Comparison of ENCODE assay signal across 8 mouse cellular contexts in the genomic region with DNA sequence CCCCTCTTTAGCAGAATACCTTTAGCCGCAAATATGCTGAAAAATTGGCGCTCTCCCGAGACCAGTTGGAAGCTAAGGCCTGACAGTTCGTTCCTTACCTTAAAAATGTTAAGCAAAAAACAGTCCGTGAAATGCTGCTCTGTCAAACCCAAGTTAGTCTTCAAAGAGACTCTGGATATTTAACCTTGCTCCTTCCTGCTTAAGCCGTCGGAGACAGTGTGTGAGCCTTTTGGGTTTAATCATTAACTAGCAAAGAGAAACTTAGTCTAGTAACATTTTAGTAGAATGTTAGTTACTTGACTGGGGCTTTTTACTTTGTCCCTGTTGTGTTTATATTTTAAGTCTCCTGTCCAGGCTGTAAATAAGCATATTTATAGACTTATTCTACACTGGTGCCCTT. TPM values are rescaled to one million over a fixed set of nuclear protein-coding genes. Genes with fewer than 3 reads are reported as not detected.
DNase-seq lines count a peak whose midpoint lies in the region; ATAC-seq and TF ChIP-seq lines count a peak whose summit lies in the region.

No protein-coding gene starts in this region.

- ATAC-seq in intestine, embryonic 15.5 days, result no peak
- no peak for ATAC-seq in midbrain, embryonic 11.5 days (ENCODE audit: low FRiP score)
- ATAC-seq in monocyte, adult 5-6 weeks (replicated peaks; ENCODE audit: insufficient number of reproducible peaks, low FRiP score, low TSS enrichment, poor library complexity, severe bottlenecking), result no peak

- peaks cover 50% of the 10 kb centered on the region for H3K36me3 ChIP-seq in heart, embryonic 10.5 days
- peaks cover 12% of the 10 kb centered on the region for H3K36me3 ChIP-seq in intestine, embryonic 15.5 days
- H3K36me3 ChIP-seq in midbrain, embryonic 11.5 days (ENCODE audit: control insufficient read depth, insufficient read depth, low read length), result peaks cover 15% of the 10 kb centered on the region

- H3K27ac ChIP-seq in heart, embryonic 10.5 days, result peak overlapping the region; percentile 95
- peak overlapping the region; percentile 98 for H3K27ac ChIP-seq in bone marrow, adult 2 months (ENCODE audit: control insufficient read depth, insufficient read depth, low read depth, low read length, poor library complexity)
- H3K27ac ChIP-seq in intestine, embryonic 15.5 days, result peak overlapping the region; percentile 100
- H3K27ac ChIP-seq in midbrain, embryonic 11.5 days (ENCODE audit: low read depth, low read length), result no peak overlapping the region

- H3K27me3 ChIP-seq in heart, embryonic 10.5 days (ENCODE audit: insufficient read depth, poor library complexity, severe bottlenecking), result no peaks in the 10 kb centered on the region
- H3K27me3 ChIP-seq in intestine, embryonic 15.5 days (replicated peaks), result no peaks in the 10 kb centered on the region
- H3K27me3 ChIP-seq in midbrain, embryonic 11.5 days (ENCODE audit: control insufficient read depth, insufficient read depth, low read length), result no peaks in the 10 kb centered on the region

- H3K9ac ChIP-seq in intestine, embryonic 15.5 days, result peak overlapping the region; percentile 98
- H3K9ac ChIP-seq in midbrain, embryonic 11.5 days (ENCODE audit: low read length), result peak overlapping the region; percentile 98

- H3K4me2 ChIP-seq in intestine, embryonic 15.5 days (replicated peaks), result peak overlapping the region; percentile 80
- peak overlapping the region; percentile 95 for H3K4me2 ChIP-seq in midbrain, embryonic 11.5 days

- 3% methylated on average over 7 of the region's 7 CpGs for WGBS in heart, embryonic 10.5 days
- WGBS in bone marrow, adult 2 months, result 0% methylated on average over 7 of the region's 7 CpGs
- 0% methylated on average over 7 of the region's 7 CpGs for WGBS in intestine, embryonic 15.5 days
- 2% methylated on average over 7 of the region's 7 CpGs for WGBS in midbrain, embryonic 11.5 days

- no peak for TF ChIP-seq POLR2A in bone marrow, adult 2 months (IDR thresholded peaks at IDR 0.05; ENCODE audit: borderline replicate concordance, control insufficient read depth, low read depth, low read length)

- no peak for DNase-seq in heart, embryonic 10.5 days (ENCODE audit: low spot score)
- DNase-seq in heart, adult 9 months (ENCODE audit: low spot score in 2 of 2), result no peak
- peak; percentile 84 for DNase-seq in midbrain, embryonic 11.5 days (ENCODE audit: low spot score, missing footprints)
- DNase-seq in embryo, embryonic 11 days, result no peak
- DNase-seq in embryo, embryonic 10 days (ENCODE audit: low spot score), result no peak

- H3K4me3 ChIP-seq in heart, embryonic 10.5 days, result peak overlapping the region; percentile 100
- H3K4me3 ChIP-seq in bone marrow, adult 2 months (replicated peaks; ENCODE audit: control insufficient read depth, low read depth, low read length), result peak overlapping the region; percentile 98
- peak overlapping the region; percentile 98 for H3K4me3 ChIP-seq in intestine, embryonic 15.5 days (replicated peaks)
- peak overlapping the region; percentile 100 for H3K4me3 ChIP-seq in midbrain, embryonic 11.5 days (ENCODE audit: low read depth, low read length)

- no peak for TF ChIP-seq CTCF in bone marrow, adult 2 months (IDR thresholded peaks at IDR 0.05; ENCODE audit: control insufficient read depth, insufficient read depth, low read length)

- peaks cover 29% of the 10 kb centered on the region for H3K4me1 ChIP-seq in heart, embryonic 10.5 days
- H3K4me1 ChIP-seq in bone marrow, adult 2 months (ENCODE audit: control insufficient read depth, insufficient read depth, low read length), result peaks cover 1% of the 10 kb centered on the region; the same call in 1 of the 2 replicates
- H3K4me1 ChIP-seq in intestine, embryonic 15.5 days (replicated peaks), result peaks cover 19% of the 10 kb centered on the region
- H3K4me1 ChIP-seq in midbrain, embryonic 11.5 days (ENCODE audit: control insufficient read depth, insufficient read depth, low read length), result peaks cover 33% of the 10 kb centered on the region

- H3K9me3 ChIP-seq in heart, embryonic 10.5 days, result no peaks in the 10 kb centered on the region
- no peaks in the 10 kb centered on the region for H3K9me3 ChIP-seq in intestine, embryonic 15.5 days
- no peaks in the 10 kb centered on the region for H3K9me3 ChIP-seq in midbrain, embryonic 11.5 days (ENCODE audit: control insufficient read depth, low read length)

RNA-seq across cellular contexts. Expression of gene Hnrnpul2, which starts 1.3 kb away (rescaled TPM):
- polyA plus RNA-seq in heart, embryonic 10.5 days (2016; fragmentation: Nextera tagmentation; extraction: Ambion mirVana), result 2.8 and 4.6 TPM in 2 replicates
- 62.2 and 84.9 TPM in 2 replicates for polyA plus RNA-seq in bone marrow, adult 2 months (2011; ENCODE audit: insufficient read depth, insufficient read length, low replicate concordance, missing spikeins)
- 5.1 and 5.4 TPM in 2 replicates for polyA plus RNA-seq in intestine, embryonic 15.5 days (2015; fragmentation: Nextera tagmentation; extraction: Ambion mirVana)
- polyA plus RNA-seq in midbrain, embryonic 11.5 days (2014; fragmentation: Nextera tagmentation; extraction: Ambion mirVana), result 6.1 and 6.2 TPM in 2 replicates
- 84.4 to 149 TPM (median 101 TPM) in 3 replicates for total RNA-seq in monocyte, adult 5-6 weeks (2017)

RNA-seq across cellular contexts. Expression of gene Ttc9c, which starts 2.0 kb away (rescaled TPM):
- polyA plus RNA-seq in heart, embryonic 10.5 days (2016; fragmentation: Nextera tagmentation; extraction: Ambion mirVana), result 43.2 and 51.3 TPM in 2 replicates
- polyA plus RNA-seq in bone marrow, adult 2 months (2011; ENCODE audit: insufficient read depth, insufficient read length, low replicate concordance, missing spikeins), result 18.1 and 20.3 TPM in 2 replicates
- polyA plus RNA-seq in intestine, embryonic 15.5 days (2015; fragmentation: Nextera tagmentation; extraction: Ambion mirVana), result 48.2 and 49.3 TPM in 2 replicates
- polyA plus RNA-seq in midbrain, embryonic 11.5 days (2014; fragmentation: Nextera tagmentation; extraction: Ambion mirVana), result 51.7 and 59.7 TPM in 2 replicates
- 40.1 to 52.8 TPM (median 48.3 TPM) in 3 replicates for total RNA-seq in monocyte, adult 5-6 weeks (2017)

RNA-seq across cellular contexts. Expression of gene AC129217.1, which starts 8.4 kb away (rescaled TPM):
- polyA plus RNA-seq in heart, embryonic 10.5 days (2016; fragmentation: Nextera tagmentation; extraction: Ambion mirVana), result not detected in 2 replicates
- 6.4 and 8.2 TPM in 2 replicates for polyA plus RNA-seq in bone marrow, adult 2 months (2011; ENCODE audit: insufficient read depth, insufficient read length, low replicate concordance, missing spikeins)
- not detected in 2 replicates for polyA plus RNA-seq in intestine, embryonic 15.5 days (2015; fragmentation: Nextera tagmentation; extraction: Ambion mirVana)
- polyA plus RNA-seq in midbrain, embryonic 11.5 days (2014; fragmentation: Nextera tagmentation; extraction: Ambion mirVana), result not detected in 2 replicates
- 40.4 to 54.5 TPM (median 44.1 TPM) in 3 replicates for total RNA-seq in monocyte, adult 5-6 weeks (2017)

RNA-seq across cellular contexts. Expression of gene Bscl2, which starts 16.1 kb away (rescaled TPM):
- 46.2 and 51.1 TPM in 2 replicates for polyA plus RNA-seq in heart, embryonic 10.5 days (2016; fragmentation: Nextera tagmentation; extraction: Ambion mirVana)
- 19.8 and 46.2 TPM in 2 replicates for polyA plus RNA-seq in bone marrow, adult 2 months (2011; ENCODE audit: insufficient read depth, insufficient read length, low replicate concordance, missing spikeins)
- 40.6 and 48.3 TPM in 2 replicates for polyA plus RNA-seq in intestine, embryonic 15.5 days (2015; fragmentation: Nextera tagmentation; extraction: Ambion mirVana)
- polyA plus RNA-seq in midbrain, embryonic 11.5 days (2014; fragmentation: Nextera tagmentation; extraction: Ambion mirVana), result 50.6 and 52.7 TPM in 2 replicates
- 25.1 to 34.8 TPM (median 30.9 TPM) in 3 replicates for total RNA-seq in monocyte, adult 5-6 weeks (2017)

RNA-seq across cellular contexts. Expression of gene Gng3, which starts 17.8 kb away (rescaled TPM):
- polyA plus RNA-seq in heart, embryonic 10.5 days (2016; fragmentation: Nextera tagmentation; extraction: Ambion mirVana), result 2.6 and 4.7 TPM in 2 replicates
- 1.5 TPM in 1 of 2 replicates, not detected in the other for polyA plus RNA-seq in bone marrow, adult 2 months (2011; ENCODE audit: insufficient read depth, insufficient read length, low replicate concordance, missing spikeins)
- polyA plus RNA-seq in intestine, embryonic 15.5 days (2015; fragmentation: Nextera tagmentation; extraction: Ambion mirVana), result 16.0 and 17.3 TPM in 2 replicates
- polyA plus RNA-seq in midbrain, embryonic 11.5 days (2014; fragmentation: Nextera tagmentation; extraction: Ambion mirVana), result 128 and 133 TPM in 2 replicates
- total RNA-seq in monocyte, adult 5-6 weeks (2017), result 0.39 to 0.64 TPM in 2 of 3 replicates, not detected in the other
